Mouse (Mus musculus) stomach, postnatal 0 days (tissue): ENCODE results near the gene B4galnt2. TPM values are rescaled to one million over a fixed set of nuclear protein-coding genes. Genes with fewer than 3 reads are reported as not detected.
A peak's percentile ranks its signal among the peaks of the same experiment; 100 is the strongest.

Experiments
- ATAC-seq: fragments of 200-750 bp; cut with Nextera tagmentation; 2 replicates; pipeline ENCODE4 v1.8.0; 2017; ENCODE audit not compliant: low FRiP score, low TSS enrichment
- DNase-seq: peaks from one replicate; pipeline ENCODE4 v3.0.0-alpha.2; 2016; ENCODE audit warnings: low spot score
- H3K27ac ChIP-seq: fragments of 300-500 bp; sonication (generic); replicated peaks from 2 replicates; pipeline ENCODE4 v1.5.1; 2014; ENCODE audit warnings: mild to moderate bottlenecking, control low read depth
- H3K27me3 ChIP-seq: fragments of 300-500 bp; sonication (generic); 2 replicates; pipeline ENCODE4 v1.6.1; 2014; ENCODE audit warnings: low read length; ENCODE audit not compliant: control insufficient read depth, insufficient read depth
- H3K36me3 ChIP-seq: fragments of 300-500 bp; sonication (generic); 2 replicates; pipeline ENCODE4 v1.6.1; 2014; ENCODE audit warnings: low read length, mixed read lengths; ENCODE audit not compliant: control insufficient read depth, insufficient read depth
- H3K4me1 ChIP-seq: fragments of 300-500 bp; sonication (generic); replicated peaks from 2 replicates; pipeline ENCODE4 v1.6.1; 2014; ENCODE audit warnings: antibody characterized with exemption; ENCODE audit not compliant: control insufficient read depth, insufficient read depth
- H3K4me2 ChIP-seq: fragments of 300-500 bp; sonication (generic); replicated peaks from 2 replicates; pipeline ENCODE4 v1.6.1; 2014; ENCODE audit warnings: low read depth, mild to moderate bottlenecking, control low read depth, moderate library complexity
- H3K4me3 ChIP-seq: fragments of 300-500 bp; sonication (generic); 2 replicates; pipeline ENCODE4 v1.5.1; 2014; ENCODE audit warnings: low read depth, low read length, control low read depth
- H3K9ac ChIP-seq: fragments of 300-500 bp; sonication (generic); 2 replicates; pipeline ENCODE4 v1.6.1; 2014; ENCODE audit warnings: mild to moderate bottlenecking, low read length, control low read depth, mixed read lengths
- H3K9me3 ChIP-seq: fragments of 300-500 bp; sonication (generic); 2 replicates; pipeline ENCODE4 v1.6.1; 2016; ENCODE audit warnings: low read length; ENCODE audit not compliant: control insufficient read depth
- CTCF ChIP-seq: IDR thresholded peaks from 2 replicates; pipeline ENCODE4 v1.5.1; 2016; ENCODE audit warnings: antibody characterized with exemption, low read depth, mild to moderate bottlenecking, moderate library complexity
- EP300 ChIP-seq: optimal IDR thresholded peaks from 2 replicates; pipeline ENCODE3; 2016; ENCODE audit warnings: antibody characterized with exemption
- WGBS: fragments of 180-500 bp; shearing (Covaris S2); extraction: QIAGEN DNeasy Blood & Tissue Kit; methylation state at CpG from one replicate; pipeline ENCODE4 v1.1.7; 2014; 5-methylcytosine and 5-hydroxymethylcytosine counted together
- polyA plus RNA-seq: library from polyadenylated mRNA; unstranded; fragments of >200 nt; fragmentation: Nextera tagmentation; extraction: Ambion mirVana; gene quantifications from 2 replicates; pipeline ENCODE4 v1.2.1, GENCODE M21; 2015

B4galnt2 gene
- polyA plus RNA-seq, 1 experiment from 2014 or later: 4.6 TPM

- peak overlapping the region; percentile 38; the same call in 1 of the 2 replicates for H3K4me2 ChIP-seq
Measured at GRCm38 (mm10) chr11:95840694-95841497, 73.8 kb downstream of the B4galnt2 start.

GRCm38 (mm10) chr11:95838999-95839868 lies 75.5 kb downstream of the B4galnt2 start:
- no peak for DNase-seq
- ATAC-seq: no peak
- TF ChIP-seq CTCF (no peak), EP300 (no peak)
- Histone ChIP-seq H3K9me3 (no peaks in the 10 kb centered on the region), H3K9ac (no peak overlapping the region), H3K27me3 (no peaks in the 10 kb centered on the region; the same call in 1 of the 2 replicates), H3K36me3 (no peaks in the 10 kb centered on the region), H3K4me1 (no peaks in the 10 kb centered on the region; the same call in 1 of the 2 replicates), H3K4me3 (no peak overlapping the region), H3K4me2 (no peak overlapping the region), H3K27ac (no peak overlapping the region)
- 72% methylated on average over 8 of the region's 8 CpGs for WGBS

More at GRCm38 (mm10) chr11:95840694-95841497, 73.8 kb downstream of the B4galnt2 start:
- Histone ChIP-seq H3K9me3 (no peaks in the 10 kb centered on the region), H3K36me3 (no peaks in the 10 kb centered on the region), H3K27ac (no peak overlapping the region), H3K4me3 (peak overlapping the region; percentile 27), H3K4me1 (no peaks in the 10 kb centered on the region; the same call in 1 of the 2 replicates), H3K27me3 (no peaks in the 10 kb centered on the region), H3K9ac (no peak overlapping the region)
- 73% methylated on average over 5 of the region's 5 CpGs for WGBS
- TF ChIP-seq EP300: no peak
- no peak for TF ChIP-seq CTCF
- ATAC-seq (no peak), DNase-seq (no peak)

GRCm38 (mm10) chr11:95838598-95838997 lies 76.1 kb downstream of the B4galnt2 start:
- Histone ChIP-seq H3K9me3 (no peaks in the 10 kb centered on the region), H3K27ac (no peak overlapping the region), H3K9ac (no peak overlapping the region), H3K4me3 (no peak overlapping the region), H3K4me2 (no peak overlapping the region), H3K36me3 (no peaks in the 10 kb centered on the region), H3K4me1 (no peaks in the 10 kb centered on the region; the same call in 1 of the 2 replicates), H3K27me3 (no peaks in the 10 kb centered on the region; the same call in 1 of the 2 replicates)
- WGBS: 79% methylated on average over 4 of the region's 4 CpGs
- no peak for TF ChIP-seq EP300
- no peak for TF ChIP-seq CTCF
- no peak for DNase-seq
- ATAC-seq: no peak

- peaks cover 3% of the 10 kb centered on the region; the same call in 1 of the 2 replicates for H3K27me3 ChIP-seq
- ATAC-seq (peak; percentile 45; the same call in 1 of the 2 replicates), DNase-seq (peak; percentile 74)
- H3K4me2 ChIP-seq: 0 out of 2 replicates have a peak within 1 kb of the TSS, but pooled peaks have one; percentile 5
- no peak within 1 kb of the TSS for H3K4me3 ChIP-seq
- H3K27ac ChIP-seq: no peak within 1 kb of the TSS; the same call in 1 of the 2 replicates
- H3K9ac ChIP-seq: no peak within 1 kb of the TSS
- no peaks in the 10 kb centered on the region; the same call in 1 of the 2 replicates for H3K4me1 ChIP-seq
- 33% methylated on average over 10 of the region's 10 CpGs for WGBS
- TF ChIP-seq CTCF (no peak), EP300 (no peak)
- no peaks in the 10 kb centered on the region for H3K9me3 ChIP-seq
- H3K36me3 ChIP-seq: 0 out of 2 replicates have a peak, but pooled peaks cover 2% of the 10 kb centered on the region
Measured at GRCm38 (mm10) chr11:95837059-95837458, 77.6 kb downstream of the B4galnt2 start, which contains the start of gene Gngt2. Gene Gngt2 (plus strand): TSS chr11:95837216.

GRCm38 (mm10) chr11:95836433-95836832 lies 78.3 kb downstream of the B4galnt2 start:
- H3K9me3 ChIP-seq: no peaks in the 10 kb centered on the region
- TF ChIP-seq CTCF: no peak
- TF ChIP-seq EP300: no peak
- no peak overlapping the region for H3K4me3 ChIP-seq
- no peak for ATAC-seq
- H3K27me3 ChIP-seq: peaks cover 3% of the 10 kb centered on the region; the same call in 1 of the 2 replicates
- H3K27ac ChIP-seq: no peak overlapping the region
- 0 out of 2 replicates have a peak overlapping the region, but pooled peaks have one; percentile 5 for H3K4me2 ChIP-seq
- 0 out of 2 replicates have a peak, but pooled peaks cover 2% of the 10 kb centered on the region for H3K36me3 ChIP-seq
- H3K9ac ChIP-seq: no peak overlapping the region
- 48% methylated on average over 6 of the region's 6 CpGs for WGBS
- DNase-seq: no peak
- no peaks in the 10 kb centered on the region; the same call in 1 of the 2 replicates for H3K4me1 ChIP-seq
